Mouse (Mus musculus) midbrain, embryonic 10.5 days (tissue): ENCODE measurements around the gene Ndufb8. TPM values are rescaled to one million over a fixed set of nuclear protein-coding genes. Genes with fewer than 3 reads are reported as not detected.

Experiments used
- DNase-seq: peaks from one replicate; pipeline ENCODE4 v3.0.0-alpha.2; 2017; ENCODE audit warnings: low spot score
- H3K27ac ChIP-seq: fragments of 300-500 bp; sonication (generic); replicated peaks from 2 replicates; pipeline ENCODE4 v1.5.1; 2016; ENCODE audit warnings: mild to moderate bottlenecking
- H3K27me3 ChIP-seq: fragments of 300-500 bp; sonication (generic); 2 replicates; pipeline ENCODE4 v1.6.1; 2016; ENCODE audit warnings: low read depth, mild to moderate bottlenecking; ENCODE audit not compliant: poor library complexity, severe bottlenecking
- H3K36me3 ChIP-seq: fragments of 300-500 bp; sonication (generic); 2 replicates; pipeline ENCODE4 v1.6.1; 2016; ENCODE audit warnings: mild to moderate bottlenecking, moderate library complexity
- H3K4me1 ChIP-seq: fragments of 300-500 bp; sonication (generic); 2 replicates; pipeline ENCODE4 v1.6.1; 2016
- H3K4me3 ChIP-seq: fragments of 300-500 bp; sonication (generic); 2 replicates; pipeline ENCODE4 v1.5.1; 2016; ENCODE audit warnings: mild to moderate bottlenecking, moderate library complexity
- H3K9me3 ChIP-seq: fragments of 300-500 bp; sonication (generic); replicated peaks from 2 replicates; pipeline ENCODE4 v1.6.1; 2016; ENCODE audit warnings: mild to moderate bottlenecking
- WGBS: fragments of 180-500 bp; shearing (Covaris S2); methylation state at CpG from one replicate; pipeline ENCODE4 v1.1.7; 2016; 5-methylcytosine and 5-hydroxymethylcytosine counted together
- polyA plus RNA-seq: library from polyadenylated mRNA; unstranded; fragments of >200 nt; fragmentation: Nextera tagmentation; extraction: Ambion mirVana; gene quantifications from 2 replicates; pipeline ENCODE4 v1.2.1, GENCODE M21; 2016

The Ndufb8 gene
- polyA plus RNA-seq, 1 experiment from 2014 or later, result 632 TPM

GRCm38 (mm10) chr19:44562652-44563206 is 7.5 kb upstream of the Ndufb8 start, which contains the start of gene Hif1an:
Gene Hif1an, plus strand, starts transcription at chr19:44562850.
- Histone ChIP-seq H3K4me3 (peak within 1 kb of the TSS; percentile 75), H3K9me3 (no peaks in the 10 kb centered on the region), H3K27ac (peak within 1 kb of the TSS; percentile 91), H3K4me1 (peaks cover 15% of the 10 kb centered on the region), H3K27me3 (peaks cover 12% of the 10 kb centered on the region), H3K36me3 (peaks cover 37% of the 10 kb centered on the region)
- peak; percentile 95 for DNase-seq
- WGBS, result under 1% methylated on average over 33 of the region's 33 CpGs

- H3K4me1 ChIP-seq, result peaks cover 20% of the 10 kb centered on the region
- H3K9me3 ChIP-seq, result no peaks in the 10 kb centered on the region
- 9% methylated on average over 8 of the region's 8 CpGs for WGBS
- peak overlapping the region; percentile 94 for H3K4me3 ChIP-seq
- no peak for DNase-seq
- H3K27ac ChIP-seq, result peak overlapping the region; percentile 96
- peaks cover 41% of the 10 kb centered on the region for H3K36me3 ChIP-seq
- H3K27me3 ChIP-seq, result peaks cover 12% of the 10 kb centered on the region
These were observed 765 bp downstream of the Ndufb8 start for GRCm38 (mm10) chr19:44554490-44554860.

- DNase-seq, result no peak
- peaks cover 53% of the 10 kb centered on the region for H3K36me3 ChIP-seq
- peaks cover 20% of the 10 kb centered on the region for H3K4me1 ChIP-seq
- WGBS, result 97% methylated on average over 4 of the region's 4 CpGs
- no peaks in the 10 kb centered on the region for H3K9me3 ChIP-seq
- no peak overlapping the region for H3K27ac ChIP-seq
- 0 out of 2 replicates have a peak overlapping the region, but pooled peaks have one; percentile 8 for H3K4me3 ChIP-seq
- peaks cover 6% of the 10 kb centered on the region for H3K27me3 ChIP-seq
These were observed 2.0 kb downstream of the Ndufb8 start for GRCm38 (mm10) chr19:44553286-44553685.

GRCm38 (mm10) chr19:44552731-44553130 is 2.5 kb downstream of the Ndufb8 start, which contains the start of gene Gm20538:
Gene Gm20538, minus strand, starts transcription at chr19:44552831.
- H3K4me1 ChIP-seq, result peaks cover 20% of the 10 kb centered on the region
- H3K27ac ChIP-seq, result no peak within 1 kb of the TSS
- H3K27me3 ChIP-seq, result peaks cover 4% of the 10 kb centered on the region
- peaks cover 58% of the 10 kb centered on the region for H3K36me3 ChIP-seq
- H3K9me3 ChIP-seq, result no peaks in the 10 kb centered on the region
- WGBS, result 99% methylated on average over 4 of the region's 4 CpGs
- 0 out of 2 replicates have a peak within 1 kb of the TSS, but pooled peaks have one; percentile 8 for H3K4me3 ChIP-seq
- no peak for DNase-seq

- under 1% methylated on average over 47 of the region's 47 CpGs for WGBS
- Histone ChIP-seq H3K27me3 (peaks cover 51% of the 10 kb centered on the region), H3K27ac (peak within 1 kb of the TSS; percentile 77)
These were observed 9.8 kb downstream of the Ndufb8 start, which contains the start of gene Sec31b for GRCm38 (mm10) chr19:44545321-44546041. Gene Sec31b, minus strand, starts transcription at chr19:44545864.

GRCm38 (mm10) chr19:44544775-44545174 is 10.5 kb downstream of the Ndufb8 start:
- peak; percentile 79 for DNase-seq
- Histone ChIP-seq H3K4me1 (peaks cover 15% of the 10 kb centered on the region), H3K4me3 (peak overlapping the region; percentile 71), H3K27me3 (peaks cover 51% of the 10 kb centered on the region), H3K36me3 (peaks cover 21% of the 10 kb centered on the region), H3K9me3 (peaks cover 15% of the 10 kb centered on the region), H3K27ac (no peak overlapping the region)
- WGBS, result 3% methylated on average over 13 of the region's 13 CpGs

More at GRCm38 (mm10) chr19:44545321-44546041, 9.8 kb downstream of the Ndufb8 start, which contains the start of gene Sec31b:
- H3K9me3 ChIP-seq, result peaks cover 10% of the 10 kb centered on the region
- peaks cover 28% of the 10 kb centered on the region for H3K36me3 ChIP-seq
- DNase-seq, result peak; percentile 80
- peaks cover 15% of the 10 kb centered on the region for H3K4me1 ChIP-seq
- peak within 1 kb of the TSS; percentile 71 for H3K4me3 ChIP-seq

GRCm38 (mm10) chr19:44544372-44544771 is 10.9 kb downstream of the Ndufb8 start:
- Histone ChIP-seq H3K9me3 (peaks cover 15% of the 10 kb centered on the region), H3K4me1 (peaks cover 15% of the 10 kb centered on the region), H3K36me3 (peaks cover 17% of the 10 kb centered on the region), H3K27ac (no peak overlapping the region), H3K27me3 (peaks cover 54% of the 10 kb centered on the region), H3K4me3 (no peak overlapping the region)
- 54% methylated on average over 10 of the region's 10 CpGs for WGBS
- no peak for DNase-seq

- H3K27me3 ChIP-seq, result peaks cover 54% of the 10 kb centered on the region
- DNase-seq, result no peak
- H3K27ac ChIP-seq, result no peak overlapping the region
- H3K4me1 ChIP-seq, result peaks cover 15% of the 10 kb centered on the region
- WGBS, result 94% methylated on average over 8 of the region's 8 CpGs
- H3K4me3 ChIP-seq, result no peak overlapping the region
- H3K9me3 ChIP-seq, result peaks cover 15% of the 10 kb centered on the region
- H3K36me3 ChIP-seq, result peaks cover under 1% of the 10 kb centered on the region; the same call in 1 of the 2 replicates
These were observed 12.5 kb downstream of the Ndufb8 start for GRCm38 (mm10) chr19:44542694-44543178.

- WGBS, result 89% methylated on average over 8 of the region's 8 CpGs
- no peak for DNase-seq
- Histone ChIP-seq H3K27ac (no peak overlapping the region), H3K4me1 (no peaks in the 10 kb centered on the region), H3K9me3 (peaks cover 15% of the 10 kb centered on the region), H3K4me3 (no peak overlapping the region), H3K36me3 (no peaks in the 10 kb centered on the region), H3K27me3 (peaks cover 53% of the 10 kb centered on the region)
These were observed 17.8 kb downstream of the Ndufb8 start for GRCm38 (mm10) chr19:44537416-44537815.

- Histone ChIP-seq H3K4me3 (no peak overlapping the region), H3K36me3 (no peaks in the 10 kb centered on the region), H3K9me3 (peaks cover 4% of the 10 kb centered on the region), H3K27me3 (peaks cover 71% of the 10 kb centered on the region), H3K4me1 (no peaks in the 10 kb centered on the region), H3K27ac (no peak overlapping the region)
- peak; percentile 18 for DNase-seq
- 39% methylated on average over 3 of the region's 3 CpGs for WGBS
These were observed 19.9 kb downstream of the Ndufb8 start for GRCm38 (mm10) chr19:44535376-44535775.

GRCm38 (mm10) chr19:44530018-44530417 is 25.2 kb downstream of the Ndufb8 start:
- no peak overlapping the region for H3K27ac ChIP-seq
- H3K36me3 ChIP-seq, result no peaks in the 10 kb centered on the region
- H3K4me1 ChIP-seq, result no peaks in the 10 kb centered on the region
- DNase-seq, result no peak
- WGBS, result 91% methylated on average over 6 of the region's 6 CpGs
- H3K9me3 ChIP-seq, result no peaks in the 10 kb centered on the region
- H3K27me3 ChIP-seq, result peaks cover 98% of the 10 kb centered on the region
- no peak overlapping the region for H3K4me3 ChIP-seq

GRCm38 (mm10) chr19:44525551-44526205 is 29.6 kb downstream of the Ndufb8 start:
- no peaks in the 10 kb centered on the region for H3K4me1 ChIP-seq
- no peak overlapping the region for H3K27ac ChIP-seq
- no peak overlapping the region for H3K4me3 ChIP-seq
- H3K36me3 ChIP-seq, result no peaks in the 10 kb centered on the region
- peaks cover 98% of the 10 kb centered on the region for H3K27me3 ChIP-seq
- no peak for DNase-seq
- WGBS, result 92% methylated on average over 9 of the region's 9 CpGs
- no peaks in the 10 kb centered on the region for H3K9me3 ChIP-seq
